Mouse (Mus musculus) bone marrow, adult 2 months (tissue): ENCODE data around the gene Atn1.

Experiments used
- CTCF ChIP-seq: fragments of 200-500 bp; IDR thresholded peaks from 2 replicates; pipeline ENCODE4 v1.5.1; 2011; ENCODE audit warnings: low read length, control low read depth; ENCODE audit not compliant: control insufficient read depth, insufficient read depth
- POLR2A ChIP-seq: fragments of 200-500 bp; IDR thresholded peaks from 2 replicates; pipeline ENCODE4 v1.6.1; 2011; ENCODE audit warnings: low read depth, mild to moderate bottlenecking, control low read depth, low read length, borderline replicate concordance; ENCODE audit not compliant: control insufficient read depth

DNA sequence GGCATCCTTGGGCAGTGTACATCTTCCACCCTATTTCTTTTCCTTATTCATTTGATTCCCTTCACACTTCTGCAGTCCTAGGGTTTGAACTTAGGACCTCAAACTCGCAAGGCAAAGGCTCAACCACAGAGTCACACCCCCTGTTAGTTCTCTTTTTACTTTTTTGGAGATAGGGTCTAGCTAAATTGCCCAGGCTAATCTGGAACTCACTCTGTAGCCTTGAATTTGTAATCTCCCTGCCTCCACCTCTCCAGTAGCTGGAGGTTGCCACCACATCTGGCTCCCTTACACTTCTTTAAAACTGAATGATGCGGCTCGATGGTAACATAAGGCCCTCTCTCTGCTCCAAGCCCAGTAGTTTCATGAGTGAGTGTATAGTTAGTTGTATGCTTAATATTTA is 21.9 kb downstream of the Atn1 start:
- TF ChIP-seq CTCF, result no peak
- TF ChIP-seq POLR2A, result no peak
